Mouse (Mus musculus) neutrophil, adult 59 days (primary cell): ENCODE results near the gene Stx5a. TPM values are rescaled to one million over a fixed set of nuclear protein-coding genes. Genes with fewer than 3 reads are reported as not detected.

Source experiments
- total RNA-seq, 2 experiments: library from RNA; stranded (reverse); gene quantifications; 1 replicate in 1 of 2; 2 replicates in 1 of 2; pipeline ENCODE4 v1.2.4; 2023

The Stx5a gene
- total RNA-seq, result 100 to 1,000 TPM; 125 to 152 TPM

GRCm38 (mm10) chr19:8741243-8741869 lies at the start of gene Stx5a:
Stx5a (plus strand) TSS chr19:8741413.

DNA sequence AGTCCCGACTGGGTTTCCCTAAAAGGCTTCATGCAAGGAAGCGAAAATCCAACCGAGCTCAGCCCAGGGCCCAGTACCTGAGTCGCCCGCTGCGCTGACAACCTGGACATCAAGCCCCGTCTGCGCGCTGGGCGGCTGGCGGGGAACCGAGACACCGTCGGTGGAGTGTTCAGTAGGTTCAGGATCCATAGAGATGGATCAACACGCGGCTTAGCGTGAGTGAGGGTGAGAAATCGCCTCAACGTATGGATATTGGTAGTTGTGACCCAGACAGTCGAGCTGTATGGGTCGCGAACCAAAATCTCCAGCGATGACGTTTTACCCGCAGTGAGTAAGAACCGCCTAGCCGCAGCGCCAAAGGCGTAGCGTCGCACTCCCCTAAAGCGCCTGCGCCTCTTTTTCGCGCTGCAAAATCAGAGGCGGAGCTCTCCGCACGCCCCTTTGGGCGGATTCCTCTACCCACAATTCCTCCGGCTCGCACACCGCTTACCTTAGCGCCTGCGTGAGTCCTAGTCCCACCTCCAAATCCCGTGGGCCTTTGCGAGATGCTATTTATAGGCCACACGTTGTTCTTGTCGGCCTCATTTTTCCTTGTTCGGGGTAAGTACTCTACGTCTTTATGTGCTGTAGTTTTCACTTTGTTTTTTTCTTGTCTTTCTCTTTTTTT lies 18.2 kb upstream of the Stx5a start, which contains the start of gene Slc3a2:
Gene Slc3a2, minus strand, starts transcription at position 463 of the 667 bp plus-strand sequence.

DNA sequence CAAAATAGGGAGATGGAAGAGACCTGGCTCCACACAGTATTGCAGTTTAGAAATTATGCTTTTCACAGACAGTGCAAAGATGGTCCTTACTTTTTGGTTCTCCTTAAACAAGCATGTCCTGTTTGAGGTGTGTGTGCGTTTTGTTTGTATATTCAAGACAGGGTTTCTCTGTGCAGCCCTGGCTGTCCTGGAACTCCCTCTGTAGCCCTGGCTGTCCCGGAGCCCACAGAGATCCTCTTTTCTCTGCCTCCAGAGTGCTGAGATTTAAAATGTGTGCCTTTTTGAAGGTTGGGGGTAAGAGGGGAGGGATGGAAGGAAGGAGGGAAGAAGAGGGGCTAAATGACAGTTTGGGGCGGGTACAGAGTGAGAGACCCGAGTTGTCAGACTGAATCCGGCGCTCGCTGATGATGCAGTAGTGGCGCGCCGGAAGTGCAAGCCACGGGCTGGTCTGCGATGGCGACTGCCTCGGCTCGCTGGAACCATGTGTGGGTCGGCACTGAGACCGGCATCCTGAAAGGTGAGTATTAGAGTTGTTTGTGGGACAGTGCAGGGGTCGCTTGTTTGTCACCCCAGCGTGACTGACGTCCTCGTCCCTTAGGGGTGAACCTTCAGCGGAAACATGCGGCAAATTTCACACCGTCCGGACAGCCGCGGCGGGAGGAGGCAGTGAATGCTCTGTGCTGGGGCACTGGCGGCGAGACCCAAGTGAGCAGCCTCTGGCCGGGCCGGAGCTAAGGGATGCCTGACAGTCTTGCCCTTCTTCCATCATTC lies 5.6 kb upstream of the Stx5a start, which contains the start of gene Wdr74:
Gene Wdr74, plus strand, starts transcription at position 439 of the 771 bp plus-strand sequence.

DNA sequence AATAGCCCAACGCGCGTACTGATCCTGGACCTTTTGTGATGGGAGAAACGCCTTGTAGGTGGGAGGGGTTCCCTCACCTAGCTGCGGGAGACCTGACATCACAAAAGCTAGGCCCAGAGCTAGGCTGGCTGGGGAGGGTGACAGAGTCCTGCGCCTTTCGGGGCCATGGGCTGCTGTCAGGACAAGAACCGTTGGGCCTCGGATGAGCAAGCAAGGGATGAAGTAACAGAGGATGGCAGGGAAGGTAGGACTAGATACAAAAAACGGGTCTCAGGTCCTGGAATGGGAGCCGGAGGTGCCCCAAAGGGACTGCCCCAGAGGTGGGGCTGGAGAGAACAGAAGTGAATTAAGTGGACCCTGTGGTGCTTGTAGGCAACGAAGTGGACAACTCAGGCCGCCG lies 610 bp upstream of the Stx5a start, which contains the start of gene 1700092M07Rik:
Gene 1700092M07Rik, plus strand, starts transcription at position 116 of the 400 bp plus-strand sequence.

DNA sequence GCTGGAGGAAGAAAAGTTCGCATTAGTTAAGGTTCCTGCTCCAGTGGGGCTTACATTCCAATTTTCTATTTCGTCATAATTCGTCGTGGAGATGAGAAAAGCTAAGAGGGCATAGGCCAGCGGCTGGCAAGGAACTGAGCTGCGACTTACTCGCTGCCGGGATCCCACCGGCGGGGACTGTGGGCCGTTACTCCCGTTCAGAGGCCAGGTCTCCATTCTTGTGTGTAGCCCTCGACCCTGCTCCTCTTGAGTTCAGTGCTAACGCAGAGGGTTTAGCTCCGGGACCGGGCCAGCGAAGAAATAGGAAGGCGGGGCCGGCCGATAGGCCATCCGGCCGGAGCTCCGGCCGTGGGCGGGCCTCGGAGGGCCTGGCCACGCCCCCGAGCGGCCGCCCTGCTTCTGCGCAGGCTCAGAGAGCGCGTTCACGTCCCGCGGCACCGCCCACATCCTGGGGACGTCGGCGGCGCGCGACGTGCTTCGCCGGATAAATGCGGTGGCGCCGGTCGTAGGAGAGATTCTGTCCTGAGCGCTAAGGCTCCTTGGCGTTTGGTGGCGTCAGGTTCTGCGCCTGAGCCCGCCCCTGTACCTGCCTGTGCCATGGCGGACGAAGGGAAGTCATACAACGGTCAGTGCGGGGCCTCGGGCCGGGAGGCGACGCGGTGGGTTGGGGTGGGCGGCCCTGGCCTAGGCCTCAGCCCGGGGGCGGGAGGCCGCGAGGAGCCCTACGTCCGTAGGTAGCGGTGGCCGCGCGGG lies 15.6 kb downstream of the Stx5a start, which contains the start of gene Nxf1:
Gene Nxf1, plus strand, starts transcription at position 439 of the 753 bp plus-strand sequence.

DNA sequence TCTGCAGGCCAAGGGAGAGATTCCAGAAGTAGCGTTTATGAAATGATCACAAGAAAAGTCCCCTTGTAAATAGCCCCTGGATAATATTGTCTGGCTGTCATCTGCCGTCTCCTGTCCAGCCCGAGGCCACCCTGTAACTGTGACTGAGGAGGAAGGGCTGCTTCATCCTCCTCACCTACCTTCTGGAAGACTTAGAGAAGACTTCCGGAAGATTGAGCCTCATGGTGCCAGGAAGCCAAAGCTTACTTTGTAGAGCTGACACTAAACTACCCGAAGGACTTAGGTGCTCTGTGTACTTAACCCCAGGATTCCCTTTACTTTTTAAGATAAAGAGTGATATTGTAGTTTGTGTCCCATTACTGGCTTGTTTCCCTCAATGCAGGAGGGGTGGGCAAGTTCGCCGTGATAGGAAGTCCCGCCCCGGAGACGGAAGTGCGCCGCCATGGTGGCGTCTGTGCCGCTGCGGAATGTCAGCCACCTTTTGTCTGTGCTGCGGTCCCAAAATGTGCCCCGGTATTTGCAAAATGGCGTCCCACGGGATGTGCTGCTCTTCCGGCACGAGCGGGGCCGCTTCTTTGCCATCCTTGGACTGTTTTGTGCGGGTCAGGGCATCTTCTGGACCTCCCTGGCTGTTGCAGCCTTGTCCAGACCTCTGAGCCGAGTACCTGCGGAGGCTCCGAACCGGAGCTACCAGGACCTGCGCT lies 29.5 kb downstream of the Stx5a start, which contains the start of gene Tmem223:
Gene Tmem223, plus strand, starts transcription at position 430 of the 704 bp plus-strand sequence.

GRCm38 (mm10) chr19:8774086-8774835 lies 33.0 kb downstream of the Stx5a start, which contains the start of gene Tmem179b:
Tmem179b (minus strand) TSS chr19:8774467.

GRCm38 (mm10) chr19:8786008-8786781 lies 45.0 kb downstream of the Stx5a start, which contains the start of gene Taf6l:
Taf6l (minus strand) TSS chr19:8786417.

DNA sequence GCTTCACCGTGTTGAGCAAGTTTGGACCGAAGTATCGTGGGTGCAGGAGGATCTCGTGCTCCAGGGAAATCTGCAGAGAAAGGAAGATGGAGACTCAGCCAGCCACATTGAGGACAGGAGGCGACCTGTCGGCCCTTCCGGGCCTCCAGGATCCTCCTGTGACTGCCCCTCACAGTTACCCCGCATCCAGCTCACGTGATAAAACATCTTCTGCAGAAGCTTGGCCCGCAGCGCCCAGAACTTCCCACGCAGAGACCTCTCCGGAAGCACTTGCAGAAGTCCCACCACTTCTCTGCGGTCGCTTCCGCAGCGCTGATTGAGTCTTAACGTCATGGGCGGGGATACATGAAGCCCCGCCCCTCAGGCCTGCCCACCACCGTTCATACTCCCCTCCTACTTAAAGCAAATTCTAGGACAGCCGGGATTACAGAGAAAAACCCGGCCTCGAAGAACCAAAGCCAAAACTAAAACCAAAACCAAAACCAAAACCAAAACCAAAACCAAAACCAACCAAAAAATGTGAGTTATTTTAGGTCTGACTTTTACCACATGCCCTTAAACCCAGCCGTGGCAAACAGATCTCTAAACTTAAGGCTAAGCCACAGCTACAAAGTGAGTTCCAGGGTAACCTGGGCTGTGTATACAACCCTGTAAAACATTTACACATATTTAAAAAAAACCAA lies 57.2 kb downstream of the Stx5a start, which contains the start of gene Polr2g:
Gene Polr2g, minus strand, starts transcription at position 314 of the 683 bp plus-strand sequence.

GRCm38 (mm10) chr19:8802130-8802821 lies 61.1 kb downstream of the Stx5a start, which contains the start of gene Zbtb3:
Zbtb3 (plus strand) TSS chr19:8802555.

Other genes with a start within 250 kb of the Stx5a start
- not detected for gene Slc22a8, start 150.2 kb upstream of the Stx5a start, total RNA-seq
- not detected for gene Slc22a6, start 123.4 kb upstream of the Stx5a start, total RNA-seq
- gene Chrm1, start 77.6 kb upstream of the Stx5a start, total RNA-seq, result under 1 TPM; 0.22 to 0.57 TPM
- 100 to 1,000 TPM; 121 to 124 TPM for gene Slc3a2, start 18.0 kb upstream of the Stx5a start, total RNA-seq
- 10 to 100 TPM; 20.6 to 29.3 TPM for gene Wdr74, start 5.6 kb upstream of the Stx5a start, total RNA-seq
- 1 to 10 TPM in 1 of 2 experiments, not detected in 1; 2.8 TPM for gene 1700092M07Rik, start 695 bp upstream of the Stx5a start, total RNA-seq
- gene Nxf1, start 15.7 kb downstream of the Stx5a start, total RNA-seq, result 100 to 1,000 TPM; 133 to 147 TPM
- 10 to 100 TPM; 20.5 to 24.1 TPM for gene Tmem223, start 29.6 kb downstream of the Stx5a start, total RNA-seq
- 10 to 100 TPM; 75.5 to 83.0 TPM for gene Tmem179b, start 33.1 kb downstream of the Stx5a start, total RNA-seq
- 10 to 100 TPM; 11.3 to 11.5 TPM for gene Taf6l, start 45.0 kb downstream of the Stx5a start, total RNA-seq
- 10 to 100 TPM; 45.1 to 45.9 TPM for gene Polr2g, start 57.2 kb downstream of the Stx5a start, total RNA-seq
- gene Zbtb3, start 61.1 kb downstream of the Stx5a start, total RNA-seq, result under 1 TPM; 0.79 to 0.98 TPM
- 10 to 100 TPM; 20.3 to 24.7 TPM for gene Ttc9c, start 77.9 kb downstream of the Stx5a start, total RNA-seq
- 10 to 100 TPM; 89.7 to 97.5 TPM for gene Hnrnpul2, start 78.6 kb downstream of the Stx5a start, total RNA-seq
- gene AC129217.1, start 88.4 kb downstream of the Stx5a start, total RNA-seq, result 1 to 10 TPM; 3.5 to 7.8 TPM
- 10 to 100 TPM; 55.1 to 64.1 TPM for gene Bscl2, start 96.1 kb downstream of the Stx5a start, total RNA-seq
- gene Gng3, start 97.8 kb downstream of the Stx5a start, total RNA-seq, result not detected
- gene Lrrn4cl, start 109.4 kb downstream of the Stx5a start, total RNA-seq, result under 1 TPM; 0.20 to 0.36 TPM
- gene Ubxn1, start 130.1 kb downstream of the Stx5a start, total RNA-seq, result 10 to 100 TPM; 92.5 to 99.0 TPM
- 10 to 100 TPM; 19.7 to 21.0 TPM for gene Uqcc3, start 139.5 kb downstream of the Stx5a start, total RNA-seq
- gene Lbhd1, start 142.3 kb downstream of the Stx5a start, total RNA-seq, result 10 to 100 TPM in 1 of 2 experiments, 1 to 10 TPM in 1; 9.9 to 17.6 TPM
- not detected for gene Gm49403, start 142.5 kb downstream of the Stx5a start, total RNA-seq
- 10 to 100 TPM; 20.5 to 27.8 TPM for gene 1810009A15Rik, start 147.4 kb downstream of the Stx5a start, total RNA-seq
- gene Gm49416, start 147.5 kb downstream of the Stx5a start, total RNA-seq, result 1 to 10 TPM; 6.1 to 8.2 TPM
- gene Ints5, start 151.6 kb downstream of the Stx5a start, total RNA-seq, result 10 to 100 TPM; 13.2 to 14.3 TPM
- 10 to 100 TPM; 79.7 to 91.5 TPM for gene Ganab, start 156.7 kb downstream of the Stx5a start, total RNA-seq
- gene B3gat3, start 179.0 kb downstream of the Stx5a start, total RNA-seq, result 10 to 100 TPM; 39.9 to 45.3 TPM
- gene Rom1, start 187.9 kb downstream of the Stx5a start, total RNA-seq, result 1 to 10 TPM; 1.3 to 2.3 TPM
- 10 to 100 TPM; 48.3 to 52.7 TPM for gene Eml3, start 188.1 kb downstream of the Stx5a start, total RNA-seq
- 100 to 1,000 TPM; 103 to 115 TPM for gene Mta2, start 200.5 kb downstream of the Stx5a start, total RNA-seq
- gene Tut1, start 212.4 kb downstream of the Stx5a start, total RNA-seq, result 1 to 10 TPM; 6.4 to 9.1 TPM
- gene Eef1g, start 225.6 kb downstream of the Stx5a start, total RNA-seq, result 100 to 1,000 TPM; 127 to 130 TPM
- 100 to 1,000 TPM; 348 to 529 TPM for gene Ahnak, start 247.9 kb downstream of the Stx5a start, total RNA-seq